Mouse (Mus musculus) limb, embryonic 13.5 days (tissue): ENCODE data around the gene Il9r. TPM values are rescaled to one million over a fixed set of nuclear protein-coding genes. Genes with fewer than 3 reads are reported as not detected.
"Not testable (repeated sequence)": the region's sequence is repeated elsewhere in the genome, so short reads cannot be mapped to it uniquely, and the experiment has no call there.

Source experiments
- ATAC-seq: fragments of 200-750 bp; cut with Nextera tagmentation; 2 replicates; pipeline ENCODE4 v1.8.0; 2017; ENCODE audit warnings: low read depth, moderate number of reproducible peaks, moderate TSS enrichment; ENCODE audit not compliant: low FRiP score
- H3K27ac ChIP-seq: fragments of 300-500 bp; sonication (generic); 2 replicates; pipeline ENCODE4 v1.5.1; 2015; ENCODE audit warnings: inconsistent platforms, mild to moderate bottlenecking, moderate library complexity
- H3K27me3 ChIP-seq: fragments of 300-500 bp; sonication (generic); 2 replicates; pipeline ENCODE4 v1.6.1; 2015; ENCODE audit warnings: mild to moderate bottlenecking, inconsistent platforms
- H3K36me3 ChIP-seq: fragments of 300-500 bp; sonication (generic); 2 replicates; pipeline ENCODE4 v1.6.1; 2015; ENCODE audit warnings: inconsistent platforms, mild to moderate bottlenecking, moderate library complexity
- H3K4me1 ChIP-seq: fragments of 300-500 bp; sonication (generic); 2 replicates; pipeline ENCODE4 v1.6.1; 2015; ENCODE audit warnings: inconsistent platforms
- H3K4me2 ChIP-seq: fragments of 300-500 bp; sonication (generic); replicated peaks from 2 replicates; pipeline ENCODE4 v1.6.1; 2015; ENCODE audit warnings: inconsistent platforms, mild to moderate bottlenecking, moderate library complexity
- H3K4me3 ChIP-seq: fragments of 300-500 bp; sonication (generic); 2 replicates; pipeline ENCODE4 v1.5.1; 2015; ENCODE audit warnings: moderate library complexity, mild to moderate bottlenecking, inconsistent platforms
- H3K9ac ChIP-seq: fragments of 300-500 bp; sonication (generic); 2 replicates; pipeline ENCODE4 v1.6.1; 2015; ENCODE audit warnings: mild to moderate bottlenecking, inconsistent platforms
- H3K9me3 ChIP-seq: fragments of 300-500 bp; sonication (generic); 2 replicates; pipeline ENCODE4 v1.6.1; 2016; ENCODE audit warnings: inconsistent platforms
- WGBS: fragments of 180-500 bp; shearing (Covaris S2); methylation state at CpG from one replicate; pipeline ENCODE4 v1.1.7; 2015; 5-methylcytosine and 5-hydroxymethylcytosine counted together
- polyA plus RNA-seq: library from polyadenylated mRNA; unstranded; fragments of >200 nt; fragmentation: Nextera tagmentation; extraction: Ambion mirVana; gene quantifications from 2 replicates; pipeline ENCODE4 v1.2.1, GENCODE M21; 2015

Gene Il9r
- polyA plus RNA-seq, 1 experiment from 2014 or later: 0.50 TPM

GRCm38 (mm10) chr11:32215372-32216162 lies 15.5 kb upstream of the Il9r start:
- Histone ChIP-seq H3K27ac (no peak overlapping the region), H3K4me2 (no peak overlapping the region), H3K9ac (no peak overlapping the region), H3K4me1 (peaks cover 36% of the 10 kb centered on the region), H3K36me3 (peaks cover 60% of the 10 kb centered on the region), H3K27me3 (no peaks in the 10 kb centered on the region), H3K9me3 (no peaks in the 10 kb centered on the region), H3K4me3 (no peak overlapping the region)
- WGBS: 93% methylated on average over 18 of the region's 18 CpGs
- no peak for ATAC-seq

- H3K4me2 ChIP-seq: no peak overlapping the region
- ATAC-seq: peak; percentile 20; the same call in 1 of the 2 replicates
- 91% methylated on average over 9 of the region's 9 CpGs for WGBS
- no peaks in the 10 kb centered on the region for H3K9me3 ChIP-seq
- no peaks in the 10 kb centered on the region for H3K27me3 ChIP-seq
- H3K36me3 ChIP-seq: peaks cover 87% of the 10 kb centered on the region
- H3K4me1 ChIP-seq: peaks cover 7% of the 10 kb centered on the region
- H3K4me3 ChIP-seq: no peak overlapping the region
- no peak overlapping the region for H3K9ac ChIP-seq
- H3K27ac ChIP-seq: no peak overlapping the region
Observed at GRCm38 (mm10) chr11:32210623-32211022, 10.5 kb upstream of the Il9r start.

GRCm38 (mm10) chr11:32205058-32205873 lies 5.2 kb upstream of the Il9r start, which contains the start of gene Snrnp25:
Snrnp25 (plus strand) TSS chr11:32205415.
- ATAC-seq: peak; percentile 100
- Histone ChIP-seq H3K27ac (peak within 1 kb of the TSS; percentile 39; the same call in 1 of the 2 replicates), H3K27me3 (no peaks in the 10 kb centered on the region), H3K9ac (peak within 1 kb of the TSS; percentile 79), H3K36me3 (peaks cover 33% of the 10 kb centered on the region), H3K4me2 (peak within 1 kb of the TSS; percentile 72), H3K9me3 (no peaks in the 10 kb centered on the region), H3K4me1 (peaks cover 13% of the 10 kb centered on the region), H3K4me3 (peak within 1 kb of the TSS; percentile 69)
- under 1% methylated on average over 52 of the region's 52 CpGs for WGBS

GRCm38 (mm10) chr11:32201922-32202685 lies 2.0 kb upstream of the Il9r start:
- no peak overlapping the region for H3K9ac ChIP-seq
- no peaks in the 10 kb centered on the region for H3K9me3 ChIP-seq
- H3K4me3 ChIP-seq: no peak overlapping the region
- H3K27ac ChIP-seq: no peak overlapping the region
- H3K4me2 ChIP-seq: no peak overlapping the region
- 0 out of 2 replicates have a peak, but pooled peaks cover 2% of the 10 kb centered on the region for H3K27me3 ChIP-seq
- WGBS: 80% methylated on average over 11 of the region's 11 CpGs
- H3K36me3 ChIP-seq: peaks cover 1% of the 10 kb centered on the region; the same call in 1 of the 2 replicates
- peaks cover 13% of the 10 kb centered on the region for H3K4me1 ChIP-seq
- no peak for ATAC-seq

- not testable (repeated sequence) for H3K4me3 ChIP-seq, H3K9ac ChIP-seq, H3K4me2 ChIP-seq, H3K9me3 ChIP-seq, H3K27ac ChIP-seq, ATAC-seq, H3K27me3 ChIP-seq, H3K36me3 ChIP-seq
- 63% methylated on average over 1 of the region's 1 CpGs for WGBS
- H3K4me1 ChIP-seq: peaks cover 10% of the 10 kb centered on the region
Observed at GRCm38 (mm10) chr11:32200992-32201391, 913 bp upstream of the Il9r start.

- Histone ChIP-seq H3K4me1 (no peaks in the 10 kb centered on the region), H3K27ac (no peak overlapping the region), H3K27me3 (peaks cover 7% of the 10 kb centered on the region; the same call in 1 of the 2 replicates), H3K9me3 (no peaks in the 10 kb centered on the region), H3K4me3 (no peak overlapping the region), H3K9ac (no peak overlapping the region), H3K4me2 (no peak overlapping the region), H3K36me3 (no peaks in the 10 kb centered on the region)
- WGBS: 42% methylated on average over 6 of the region's 6 CpGs
- no peak for ATAC-seq
Observed at GRCm38 (mm10) chr11:32199230-32199629, 849 bp downstream of the Il9r start.

- peaks cover 7% of the 10 kb centered on the region; the same call in 1 of the 2 replicates for H3K27me3 ChIP-seq
- 71% methylated on average over 13 of the region's 14 CpGs for WGBS
- H3K4me2 ChIP-seq: no peak overlapping the region
- no peak for ATAC-seq
- no peak overlapping the region for H3K4me3 ChIP-seq
- no peaks in the 10 kb centered on the region for H3K9me3 ChIP-seq
- no peak overlapping the region for H3K27ac ChIP-seq
- H3K4me1 ChIP-seq: no peaks in the 10 kb centered on the region
- no peak overlapping the region for H3K9ac ChIP-seq
- no peaks in the 10 kb centered on the region for H3K36me3 ChIP-seq
Observed at GRCm38 (mm10) chr11:32198256-32198955, 1.7 kb downstream of the Il9r start.

GRCm38 (mm10) chr11:32197766-32198165 lies 2.3 kb downstream of the Il9r start:
- WGBS: 18% methylated on average over 3 of the region's 3 CpGs
- no peak for ATAC-seq
- Histone ChIP-seq H3K9me3 (no peaks in the 10 kb centered on the region), H3K4me1 (no peaks in the 10 kb centered on the region), H3K4me2 (no peak overlapping the region), H3K4me3 (no peak overlapping the region), H3K36me3 (no peaks in the 10 kb centered on the region), H3K27me3 (peaks cover 7% of the 10 kb centered on the region; the same call in 1 of the 2 replicates), H3K9ac (no peak overlapping the region), H3K27ac (no peak overlapping the region)

- WGBS: 72% methylated on average over 6 of the region's 6 CpGs
- H3K27me3 ChIP-seq: peaks cover 7% of the 10 kb centered on the region; the same call in 1 of the 2 replicates
- ATAC-seq: no peak
- no peak overlapping the region for H3K4me3 ChIP-seq
- no peaks in the 10 kb centered on the region for H3K4me1 ChIP-seq
- no peak overlapping the region for H3K4me2 ChIP-seq
- H3K36me3 ChIP-seq: no peaks in the 10 kb centered on the region
- H3K9ac ChIP-seq: no peak overlapping the region
- no peak overlapping the region for H3K27ac ChIP-seq
- no peaks in the 10 kb centered on the region for H3K9me3 ChIP-seq
Observed at GRCm38 (mm10) chr11:32196727-32197126, 3.4 kb downstream of the Il9r start.

GRCm38 (mm10) chr11:32195867-32196540 lies 4.1 kb downstream of the Il9r start:
- Histone ChIP-seq H3K9ac (no peak overlapping the region), H3K4me1 (no peaks in the 10 kb centered on the region), H3K36me3 (no peaks in the 10 kb centered on the region), H3K4me3 (no peak overlapping the region), H3K27ac (no peak overlapping the region), H3K4me2 (no peak overlapping the region), H3K27me3 (peaks cover 7% of the 10 kb centered on the region; the same call in 1 of the 2 replicates), H3K9me3 (no peaks in the 10 kb centered on the region)
- 38% methylated on average over 11 of the region's 11 CpGs for whole genome bisulfite sequencing
- ATAC-seq: no peak

- Histone ChIP-seq H3K9ac (no peak overlapping the region), H3K36me3 (no peaks in the 10 kb centered on the region), H3K4me2 (no peak overlapping the region), H3K27ac (no peak overlapping the region), H3K4me1 (no peaks in the 10 kb centered on the region), H3K4me3 (no peak overlapping the region), H3K9me3 (no peaks in the 10 kb centered on the region), H3K27me3 (peaks cover 7% of the 10 kb centered on the region; the same call in 1 of the 2 replicates)
- WGBS: 70% methylated on average over 5 of the region's 5 CpGs
- no peak for ATAC-seq
Observed at GRCm38 (mm10) chr11:32194626-32195025, 5.5 kb downstream of the Il9r start.
